Mouse (Mus musculus) neural tube, embryonic 12.5 days (tissue): ENCODE data around the gene Bicral. TPM values are rescaled to one million over a fixed set of nuclear protein-coding genes. Genes with fewer than 3 reads are reported as not detected.
"Not testable (repeated sequence)": the region's sequence is repeated elsewhere in the genome, so short reads cannot be mapped to it uniquely, and the experiment has no call there.

Source experiments
- ATAC-seq: fragments of 200-750 bp; cut with Nextera tagmentation; 2 replicates; pipeline ENCODE4 v1.8.0; 2017; ENCODE audit warnings: low read depth, mild to moderate bottlenecking, moderate TSS enrichment, moderate library complexity; ENCODE audit not compliant: low FRiP score
- H3K27ac ChIP-seq: fragments of 300-500 bp; sonication (generic); 2 replicates; pipeline ENCODE4 v1.5.1; 2016
- H3K27me3 ChIP-seq: fragments of 300-500 bp; sonication (generic); replicated peaks from 2 replicates; pipeline ENCODE4 v1.6.1; 2016; ENCODE audit warnings: mild to moderate bottlenecking
- H3K36me3 ChIP-seq: fragments of 300-500 bp; sonication (generic); 2 replicates; pipeline ENCODE4 v1.6.1; 2016; ENCODE audit warnings: mild to moderate bottlenecking
- H3K4me1 ChIP-seq: fragments of 300-500 bp; sonication (generic); 2 replicates; pipeline ENCODE4 v1.6.1; 2016
- H3K4me2 ChIP-seq: fragments of 300-500 bp; sonication (generic); replicated peaks from 2 replicates; pipeline ENCODE4 v1.6.1; 2016; ENCODE audit warnings: mild to moderate bottlenecking
- H3K4me3 ChIP-seq: fragments of 300-500 bp; sonication (generic); 2 replicates; pipeline ENCODE4 v1.5.1; 2016
- H3K9ac ChIP-seq: fragments of 300-500 bp; sonication (generic); 2 replicates; pipeline ENCODE4 v1.6.1; 2016; ENCODE audit warnings: mild to moderate bottlenecking
- H3K9me3 ChIP-seq: fragments of 300-500 bp; sonication (generic); 2 replicates; pipeline ENCODE4 v1.6.1; 2016; ENCODE audit warnings: mild to moderate bottlenecking
- WGBS: fragments of 180-500 bp; shearing (Covaris S2); methylation state at CpG from one replicate; pipeline ENCODE4 v1.1.7; 2016; 5-methylcytosine and 5-hydroxymethylcytosine counted together
- polyA plus RNA-seq: library from polyadenylated mRNA; unstranded; fragments of >200 nt; fragmentation: Nextera tagmentation; extraction: Ambion mirVana; gene quantifications from 2 replicates; pipeline ENCODE4 v1.2.1, GENCODE M21; 2016

Bicral gene
- polyA plus RNA-seq, 1 experiment from 2014 or later: 8.0 TPM

DNA sequence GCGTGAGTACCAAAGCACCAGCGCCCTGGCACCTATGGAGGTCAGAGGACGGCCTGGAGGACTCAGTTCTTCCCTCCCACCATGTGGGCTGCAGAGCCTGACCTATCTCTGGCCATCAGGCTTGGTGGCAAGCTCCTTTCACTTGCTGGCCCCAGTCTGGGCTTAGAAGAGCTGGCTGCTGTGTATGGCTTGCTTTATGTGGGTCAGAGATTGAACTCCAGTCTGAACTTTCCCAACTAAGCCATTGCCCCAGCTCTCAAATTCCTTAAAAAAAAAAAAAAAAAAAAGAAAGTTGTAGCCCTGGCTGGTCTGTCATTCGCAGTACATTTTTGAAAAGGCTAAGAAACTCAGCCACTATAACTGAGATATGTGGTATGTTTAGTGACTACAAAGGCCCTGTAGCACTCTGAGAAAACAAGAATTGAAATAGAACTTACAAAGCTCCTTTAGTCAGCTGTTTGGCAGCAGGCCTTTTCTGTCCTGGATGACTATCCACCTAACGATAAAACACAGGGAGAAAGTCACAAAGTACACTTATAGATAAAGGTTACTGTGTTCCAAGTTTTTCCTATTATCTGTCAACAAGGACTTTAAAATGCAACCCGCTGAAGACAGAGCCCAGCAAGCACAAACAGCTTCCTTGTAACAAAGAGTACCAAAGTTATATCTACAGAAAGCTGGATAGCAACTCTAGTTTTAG lies 49.0 kb downstream of the Bicral start:
- WGBS: 93% methylated on average over 6 of the region's 6 CpGs

DNA sequence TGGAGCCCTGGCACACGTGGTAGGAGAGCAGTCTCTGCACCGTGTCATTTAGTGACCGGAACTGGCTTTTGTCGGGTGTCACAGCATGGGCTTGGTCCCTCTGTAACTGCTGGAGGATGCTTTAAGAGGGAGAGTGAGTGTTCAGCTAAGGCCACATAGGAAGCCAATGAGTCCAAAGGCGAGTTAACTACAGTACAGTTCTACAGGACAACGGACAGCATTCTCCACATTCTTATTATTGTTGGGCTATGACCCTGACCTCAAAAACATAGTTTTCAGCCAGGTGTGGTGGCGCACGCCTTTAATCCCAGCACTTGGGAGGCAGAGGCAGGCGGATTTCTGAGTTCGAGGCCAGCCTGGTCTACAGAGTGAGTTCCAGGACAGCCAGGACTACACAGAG lies 49.9 kb downstream of the Bicral start:
- H3K9ac ChIP-seq: no peak overlapping the region
- H3K27ac ChIP-seq: no peak overlapping the region
- WGBS: 91% methylated on average over 10 of the region's 10 CpGs
- H3K4me3 ChIP-seq: no peak overlapping the region
- ATAC-seq: no peak
- H3K4me2 ChIP-seq: no peak overlapping the region
- no peaks in the 10 kb centered on the region for H3K4me1 ChIP-seq
- no peaks in the 10 kb centered on the region for H3K27me3 ChIP-seq
- H3K9me3 ChIP-seq: no peaks in the 10 kb centered on the region
- H3K36me3 ChIP-seq: peaks cover 53% of the 10 kb centered on the region

More for the DNA sequence above, 49.0 kb downstream of the Bicral start:
- Histone ChIP-seq H3K4me1 (no peaks in the 10 kb centered on the region), H3K27ac (no peak overlapping the region), H3K9ac (no peak overlapping the region), H3K36me3 (peaks cover 59% of the 10 kb centered on the region), H3K4me3 (no peak overlapping the region), H3K27me3 (no peaks in the 10 kb centered on the region), H3K9me3 (no peaks in the 10 kb centered on the region), H3K4me2 (no peak overlapping the region)
- ATAC-seq: no peak

DNA sequence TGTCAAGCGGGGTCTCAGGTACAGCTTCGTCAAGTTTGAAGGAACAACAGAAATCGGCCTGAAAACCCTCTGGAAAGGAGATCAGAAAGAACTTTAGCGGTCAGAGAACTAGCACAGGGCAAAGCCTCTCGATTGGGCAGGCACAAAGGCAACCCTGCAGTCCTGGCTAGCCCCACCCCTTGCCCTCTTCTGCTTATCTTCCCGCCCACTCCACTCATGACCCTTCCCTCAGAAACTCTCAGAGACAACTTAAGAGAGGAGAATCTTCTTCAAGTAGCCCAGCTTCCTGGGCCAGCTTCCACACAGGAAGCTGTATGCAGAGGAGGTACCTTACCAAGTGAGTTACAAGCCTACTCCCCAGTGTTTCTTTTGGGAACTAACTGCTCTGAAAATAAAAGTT lies 56.5 kb downstream of the Bicral start:
- no peak overlapping the region for H3K4me2 ChIP-seq
- no peaks in the 10 kb centered on the region for H3K27me3 ChIP-seq
- no peak overlapping the region for H3K27ac ChIP-seq
- no peak for ATAC-seq
- no peak overlapping the region for H3K4me3 ChIP-seq
- peaks cover 53% of the 10 kb centered on the region for H3K36me3 ChIP-seq
- H3K4me1 ChIP-seq: no peaks in the 10 kb centered on the region
- 93% methylated on average over 6 of the region's 6 CpGs for WGBS
- H3K9me3 ChIP-seq: no peaks in the 10 kb centered on the region
- H3K9ac ChIP-seq: no peak overlapping the region

DNA sequence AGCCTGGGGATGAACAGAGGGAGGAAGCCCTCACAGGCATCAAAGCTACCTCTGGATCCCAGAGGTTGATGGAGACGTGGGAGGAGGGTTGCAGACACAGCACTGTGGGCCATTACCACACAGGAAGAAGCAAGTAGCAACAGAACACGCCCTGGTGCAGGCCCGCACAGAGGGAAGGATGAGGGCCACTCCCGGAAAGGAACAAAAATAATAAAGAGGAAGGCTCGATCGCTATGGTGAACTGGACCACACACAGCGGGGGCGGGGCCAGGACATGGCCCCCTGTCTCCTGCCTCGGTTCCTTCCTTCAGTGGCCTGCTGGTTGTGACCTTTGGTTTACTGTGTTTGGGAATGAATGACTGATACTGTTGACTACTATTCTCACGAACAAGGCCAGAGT lies 58.6 kb downstream of the Bicral start:
- Histone ChIP-seq H3K4me1 (no peaks in the 10 kb centered on the region), H3K4me3 (no peak overlapping the region), H3K27ac (no peak overlapping the region), H3K27me3 (no peaks in the 10 kb centered on the region), H3K9ac (no peak overlapping the region), H3K4me2 (no peak overlapping the region), H3K9me3 (no peaks in the 10 kb centered on the region), H3K36me3 (peaks cover 40% of the 10 kb centered on the region)
- 81% methylated on average over 10 of the region's 10 CpGs for WGBS
- no peak for ATAC-seq

DNA sequence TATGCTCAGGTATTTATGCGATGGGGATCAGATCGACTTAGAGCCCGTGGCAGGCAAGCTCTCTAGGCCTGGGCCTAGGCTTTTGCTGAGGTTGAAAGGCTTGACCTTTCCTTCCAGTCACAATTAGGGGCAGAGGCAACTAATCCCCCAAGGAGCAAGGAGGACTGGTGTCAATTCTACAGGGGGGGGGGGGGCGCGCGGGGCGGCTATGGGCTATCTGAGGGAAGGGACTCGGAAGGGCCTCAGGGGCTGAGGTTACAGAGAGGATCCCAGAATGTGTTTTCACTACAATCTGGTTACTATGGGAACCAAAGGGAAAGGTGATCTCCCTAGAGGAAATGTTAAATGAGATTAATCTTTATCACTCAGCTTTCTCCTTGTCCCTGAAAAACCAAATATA lies 60.9 kb downstream of the Bicral start:
- no peaks in the 10 kb centered on the region for H3K4me1 ChIP-seq
- H3K9me3 ChIP-seq: no peaks in the 10 kb centered on the region
- no peak overlapping the region for H3K9ac ChIP-seq
- H3K27me3 ChIP-seq: no peaks in the 10 kb centered on the region
- no peak overlapping the region for H3K27ac ChIP-seq
- 60% methylated on average over 8 of the region's 8 CpGs for WGBS
- ATAC-seq: no peak
- no peak overlapping the region for H3K4me3 ChIP-seq
- H3K36me3 ChIP-seq: peaks cover 37% of the 10 kb centered on the region
- no peak overlapping the region for H3K4me2 ChIP-seq

DNA sequence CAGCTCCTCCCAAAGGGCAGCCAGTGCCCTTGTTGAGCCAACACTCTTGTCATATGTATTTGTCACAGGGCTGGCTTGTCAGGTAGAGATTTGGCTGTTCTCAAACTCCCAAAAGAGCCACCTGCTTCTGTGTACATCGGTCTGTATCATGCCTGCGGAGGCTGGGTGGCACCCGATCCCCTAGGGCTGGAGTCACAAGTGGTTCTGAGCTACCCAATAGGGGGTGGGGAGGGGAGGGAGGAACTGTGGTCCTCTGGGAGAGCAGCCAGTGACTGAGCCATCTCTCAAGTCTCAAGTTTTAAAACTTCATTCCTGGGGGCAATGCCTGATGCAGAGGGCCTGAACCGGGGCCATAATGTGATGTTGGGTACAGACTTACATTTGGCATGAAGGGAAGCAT lies 61.5 kb downstream of the Bicral start:
- peaks cover 31% of the 10 kb centered on the region for H3K36me3 ChIP-seq
- H3K4me1 ChIP-seq: no peaks in the 10 kb centered on the region
- no peak overlapping the region for H3K4me3 ChIP-seq
- 94% methylated on average over 4 of the region's 4 CpGs for WGBS
- ATAC-seq: no peak
- H3K4me2 ChIP-seq: no peak overlapping the region
- no peaks in the 10 kb centered on the region for H3K9me3 ChIP-seq
- no peaks in the 10 kb centered on the region for H3K27me3 ChIP-seq
- no peak overlapping the region for H3K27ac ChIP-seq
- H3K9ac ChIP-seq: no peak overlapping the region

DNA sequence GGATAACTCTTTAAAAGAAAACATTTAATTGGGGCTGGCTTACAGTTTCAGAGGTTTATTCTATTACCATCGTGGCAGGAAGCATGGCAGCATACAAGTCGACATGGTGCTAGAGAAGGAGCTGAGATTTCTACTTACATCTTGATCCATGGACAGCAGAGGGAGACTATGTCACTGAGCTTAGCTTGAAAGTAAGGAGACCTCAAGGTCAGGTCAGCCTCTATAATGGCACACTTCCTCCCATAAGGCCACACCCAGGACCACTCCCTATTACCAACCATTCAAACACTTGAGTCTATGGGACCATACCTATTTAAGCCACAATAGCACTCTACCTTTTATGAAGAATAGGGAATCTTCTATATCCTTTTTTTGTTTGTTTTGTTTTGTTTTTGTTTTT lies 65.3 kb downstream of the Bicral start:
- 85% methylated on average over 2 of the region's 2 CpGs for WGBS
- no peak overlapping the region for H3K27ac ChIP-seq
- ATAC-seq: no peak
- H3K4me3 ChIP-seq: no peak overlapping the region
- H3K36me3 ChIP-seq: no peaks in the 10 kb centered on the region
- H3K9me3 ChIP-seq: no peaks in the 10 kb centered on the region
- no peak overlapping the region for H3K9ac ChIP-seq
- no peak overlapping the region for H3K4me2 ChIP-seq
- no peaks in the 10 kb centered on the region for H3K27me3 ChIP-seq
- no peaks in the 10 kb centered on the region for H3K4me1 ChIP-seq

DNA sequence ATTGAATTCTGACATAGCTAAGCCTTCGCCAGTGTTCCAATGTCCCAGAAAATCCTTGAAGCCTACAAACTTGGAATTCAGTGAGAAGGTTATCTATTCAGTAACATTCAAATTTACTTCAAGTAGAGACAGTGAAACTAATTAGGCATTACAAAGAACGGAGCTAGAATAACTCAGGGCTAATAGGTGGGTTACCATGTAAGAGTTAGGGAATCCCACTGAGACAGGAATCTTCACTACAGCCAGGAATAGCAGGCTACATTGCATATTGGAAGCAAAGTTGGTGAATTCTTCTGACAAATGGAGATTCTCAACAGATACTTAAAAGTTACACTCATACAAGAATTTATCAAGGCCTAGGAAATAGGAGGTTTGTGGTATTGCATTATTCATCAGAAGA lies 70.3 kb downstream of the Bicral start:
- not testable (repeated sequence) for H3K36me3 ChIP-seq, H3K9me3 ChIP-seq, ATAC-seq, H3K27ac ChIP-seq, H3K4me1 ChIP-seq, H3K4me3 ChIP-seq, H3K9ac ChIP-seq, H3K27me3 ChIP-seq, H3K4me2 ChIP-seq
- WGBS: 59% methylated on average over 2 of the region's 2 CpGs

DNA sequence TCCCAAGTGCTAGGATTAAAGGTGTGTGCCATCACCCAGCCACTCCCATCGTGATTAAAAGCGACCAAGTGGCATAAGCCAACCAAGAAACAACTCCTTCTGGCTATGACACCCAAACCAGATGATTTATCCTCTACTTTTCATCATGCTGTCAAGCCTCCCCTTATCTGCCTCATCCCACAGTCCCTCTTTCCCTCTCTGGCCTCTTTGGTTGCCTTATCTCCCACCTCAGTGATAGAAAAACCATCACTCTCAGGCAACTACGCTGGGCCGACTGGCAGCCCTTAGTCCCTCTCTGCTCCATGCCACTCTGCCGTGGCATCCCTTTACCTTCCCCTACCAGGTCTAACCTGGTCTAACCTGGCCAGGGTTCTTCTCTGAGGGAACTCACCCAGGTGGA lies 71.3 kb downstream of the Bicral start:
- Histone ChIP-seq H3K9me3 (no peaks in the 10 kb centered on the region), H3K27ac (no peak overlapping the region), H3K4me1 (no peaks in the 10 kb centered on the region), H3K27me3 (no peaks in the 10 kb centered on the region), H3K9ac (no peak overlapping the region), H3K4me3 (no peak overlapping the region), H3K36me3 (no peaks in the 10 kb centered on the region), H3K4me2 (no peak overlapping the region)
- 93% methylated on average over 5 of the region's 5 CpGs for WGBS
- no peak for ATAC-seq

DNA sequence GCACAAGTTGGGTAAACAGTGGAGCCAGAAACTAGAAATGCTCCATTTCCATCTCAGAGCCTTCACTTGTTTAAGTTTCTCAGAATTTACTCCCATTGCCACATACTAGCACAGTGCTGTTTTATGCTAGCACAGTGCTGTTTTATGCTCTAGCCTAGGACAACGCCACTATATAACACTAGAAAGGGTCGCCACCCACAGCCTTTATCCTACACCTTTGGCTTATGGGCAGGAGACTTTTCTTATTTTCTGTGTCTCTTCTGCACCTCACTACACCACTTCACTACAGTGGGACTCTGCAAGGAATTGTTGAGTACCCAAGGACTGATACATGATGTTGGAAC lies 75.1 kb downstream of the Bicral start:
- H3K9ac ChIP-seq: no peak overlapping the region
- H3K4me2 ChIP-seq: peak overlapping the region; percentile 63
- peaks cover 7% of the 10 kb centered on the region for H3K4me1 ChIP-seq
- peaks cover 23% of the 10 kb centered on the region for H3K36me3 ChIP-seq
- no peaks in the 10 kb centered on the region for H3K9me3 ChIP-seq
- ATAC-seq: peak; percentile 8; the same call in 1 of the 2 replicates
- no peaks in the 10 kb centered on the region for H3K27me3 ChIP-seq
- WGBS: 77% methylated on average over 2 of the region's 2 CpGs
- H3K4me3 ChIP-seq: peak overlapping the region; percentile 62
- H3K27ac ChIP-seq: no peak overlapping the region

DNA sequence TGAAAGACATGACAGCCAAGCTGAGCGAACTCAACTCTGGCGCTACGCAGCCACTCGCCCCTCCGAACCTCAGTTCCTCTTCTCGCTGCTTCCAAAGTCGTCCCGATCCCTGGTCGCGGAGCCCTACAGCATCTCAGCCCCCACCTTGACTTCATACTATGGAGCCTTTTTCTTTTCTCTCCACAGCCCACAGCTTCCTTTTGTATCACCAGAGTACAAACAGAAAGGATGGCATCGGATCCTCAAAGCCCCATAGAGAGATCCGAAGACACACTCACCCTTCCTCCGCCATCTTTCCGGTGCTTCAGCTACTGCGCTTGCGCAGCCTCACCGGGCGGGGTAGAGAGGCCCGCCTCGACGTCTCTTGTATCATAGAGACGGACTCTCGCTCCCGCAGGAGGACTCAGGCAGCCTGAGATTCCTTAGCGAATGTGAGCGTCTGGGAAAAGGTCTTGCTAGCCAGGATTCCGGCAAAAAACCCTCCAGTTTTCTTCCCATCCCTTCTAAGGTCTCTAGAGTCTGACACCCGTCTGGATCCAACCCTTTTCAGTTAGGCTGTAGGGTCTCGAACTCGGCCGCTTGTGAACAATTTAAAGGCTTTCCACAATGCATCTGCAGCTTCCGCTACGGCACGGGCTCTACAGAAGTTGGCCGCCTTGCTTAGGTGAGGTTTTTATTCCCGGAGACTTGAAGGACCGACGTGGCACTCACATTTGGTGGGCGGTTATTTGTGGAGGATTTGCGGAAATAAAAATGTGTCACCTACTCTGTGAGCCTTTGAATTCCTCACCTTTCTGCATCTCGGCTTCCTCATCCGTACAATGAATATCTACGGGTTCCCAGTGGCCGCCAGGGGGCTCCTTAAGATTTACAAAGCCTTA lies 75.7 kb downstream of the Bicral start, which contains the start of gene Rpl7l1:
TSS of gene Rpl7l1 (minus strand) at position 332 of the 881 bp plus-strand sequence.
- 1% methylated on average over 44 of the region's 44 CpGs for WGBS
- H3K27me3 ChIP-seq: no peaks in the 10 kb centered on the region
- peaks cover 7% of the 10 kb centered on the region for H3K4me1 ChIP-seq

DNA sequence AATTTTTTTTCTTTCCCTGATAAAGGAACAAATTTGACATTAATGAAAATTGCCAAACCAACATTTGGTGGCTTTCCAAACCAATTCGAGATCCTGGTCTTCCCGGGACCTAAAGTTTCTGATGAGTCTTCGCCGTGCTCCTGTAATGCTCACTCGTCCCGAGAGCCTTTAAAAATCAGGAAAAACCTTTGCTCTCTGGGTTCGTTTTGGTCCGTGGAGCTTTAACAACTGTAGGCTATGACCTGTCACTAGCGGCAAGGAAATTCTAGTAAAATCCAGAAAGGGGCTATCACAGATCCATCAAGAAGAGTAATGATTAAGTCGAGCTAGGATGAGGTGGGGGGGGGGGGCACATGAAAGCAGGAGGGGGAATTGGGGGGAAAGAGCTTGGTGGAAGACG lies 76.4 kb downstream of the Bicral start:
- ATAC-seq: no peak; the same call in 1 of the 2 replicates
- peaks cover 35% of the 10 kb centered on the region for H3K36me3 ChIP-seq
- H3K4me2 ChIP-seq: peak overlapping the region; percentile 63
- peaks cover 7% of the 10 kb centered on the region for H3K4me1 ChIP-seq
- peak overlapping the region; percentile 69; the same call in 1 of the 2 replicates for H3K27ac ChIP-seq
- WGBS: 6% methylated on average over 11 of the region's 11 CpGs
- peak overlapping the region; percentile 62 for H3K4me3 ChIP-seq
- no peaks in the 10 kb centered on the region for H3K9me3 ChIP-seq
- no peaks in the 10 kb centered on the region for H3K27me3 ChIP-seq
- peak overlapping the region; percentile 78 for H3K9ac ChIP-seq

More for the DNA sequence above, 75.7 kb downstream of the Bicral start, which contains the start of gene Rpl7l1:
- peaks cover 29% of the 10 kb centered on the region for H3K36me3 ChIP-seq
- H3K27ac ChIP-seq: peak within 1 kb of the TSS; percentile 69
- ATAC-seq: peak; percentile 97
- H3K9me3 ChIP-seq: no peaks in the 10 kb centered on the region
- H3K4me2 ChIP-seq: peak within 1 kb of the TSS; percentile 63
- H3K9ac ChIP-seq: peak within 1 kb of the TSS; percentile 78
- H3K4me3 ChIP-seq: peak within 1 kb of the TSS; percentile 62
